Mouse (Mus musculus): ENCODE measurements around the gene Med19. TPM values are rescaled to one million over a fixed set of nuclear protein-coding genes. Genes with fewer than 3 reads are reported as not detected.
"Not testable (repeated sequence)": the region's sequence is repeated elsewhere in the genome, so short reads cannot be mapped to it uniquely, and the experiment has no call there.

The Med19 gene
- total RNA-seq, 2 experiments from 2014 or later, result 6.7 to 7.6 TPM

GRCm38 (mm10) chr2:84717357-84717756 is 39.2 kb downstream of the Med19 start:
- no peak for DNase-seq

DNA sequence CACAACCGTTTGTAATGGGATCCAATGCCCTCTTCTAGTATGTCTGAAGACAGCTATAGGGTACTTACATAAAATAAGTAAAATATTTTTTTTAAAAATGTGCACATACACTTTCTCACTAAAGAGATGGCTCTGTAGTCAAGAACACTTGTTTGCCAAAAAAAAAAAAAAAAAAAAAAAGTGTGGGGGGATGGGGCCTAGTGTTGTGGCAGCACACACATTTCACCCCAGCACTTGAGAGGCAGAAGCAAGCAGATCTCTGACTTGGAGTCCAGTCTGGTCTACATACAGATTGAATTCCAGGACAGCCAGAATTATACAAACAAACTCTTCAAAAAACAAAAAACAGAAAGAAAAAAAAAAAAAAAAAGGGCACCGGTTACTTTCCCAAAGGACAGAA is 42.5 kb downstream of the Med19 start:
- no peak for DNase-seq

- DNase-seq, result no peak
Measured at GRCm38 (mm10) chr2:84721182-84721581, 43.0 kb downstream of the Med19 start.

GRCm38 (mm10) chr2:84723856-84724255 is 45.7 kb downstream of the Med19 start:
- DNase-seq, result no peak

DNA sequence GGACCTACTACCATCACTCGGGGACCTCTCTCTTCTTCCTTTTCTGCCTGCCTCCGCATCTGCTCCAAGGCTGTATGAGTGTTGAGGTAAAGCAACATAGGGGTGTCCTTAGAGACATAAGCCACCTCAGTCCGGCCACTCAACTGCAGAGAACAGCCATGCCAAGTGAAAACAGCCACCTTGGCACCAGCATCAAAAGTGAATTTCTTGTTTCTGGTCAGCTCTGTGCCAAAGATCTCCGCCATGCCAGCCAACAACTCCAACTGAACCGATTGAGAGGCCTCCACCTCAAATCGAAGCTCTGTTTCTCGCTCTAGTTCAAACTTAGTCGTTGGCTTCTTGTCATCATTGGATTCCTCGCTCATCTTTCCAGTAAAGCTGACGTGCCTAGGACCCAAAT is 47.6 kb downstream of the Med19 start:
- no peak for DNase-seq

- no peak for DNase-seq
Measured at GRCm38 (mm10) chr2:84726716-84727115, 48.5 kb downstream of the Med19 start.

GRCm38 (mm10) chr2:84727172-84727858 is 49.1 kb downstream of the Med19 start, which contains the start of gene Clp1:
Clp1 (minus strand) TSS chr2:84727350.
- DNase-seq, result peak; percentile 95

- DNase-seq, result not testable (repeated sequence)
Measured at GRCm38 (mm10) chr2:84728191-84728590, 50.0 kb downstream of the Med19 start.

- DNase-seq, result no peak
Measured at GRCm38 (mm10) chr2:84731206-84731605, 53.0 kb downstream of the Med19 start.

GRCm38 (mm10) chr2:84732394-84732793 is 54.2 kb downstream of the Med19 start:
- no peak for DNase-seq

GRCm38 (mm10) chr2:84733579-84734300 is 55.5 kb downstream of the Med19 start, which contains the start of gene Ypel4:
Ypel4 (plus strand) TSS chr2:84734058.
- peak; percentile 55 for DNase-seq

DNA sequence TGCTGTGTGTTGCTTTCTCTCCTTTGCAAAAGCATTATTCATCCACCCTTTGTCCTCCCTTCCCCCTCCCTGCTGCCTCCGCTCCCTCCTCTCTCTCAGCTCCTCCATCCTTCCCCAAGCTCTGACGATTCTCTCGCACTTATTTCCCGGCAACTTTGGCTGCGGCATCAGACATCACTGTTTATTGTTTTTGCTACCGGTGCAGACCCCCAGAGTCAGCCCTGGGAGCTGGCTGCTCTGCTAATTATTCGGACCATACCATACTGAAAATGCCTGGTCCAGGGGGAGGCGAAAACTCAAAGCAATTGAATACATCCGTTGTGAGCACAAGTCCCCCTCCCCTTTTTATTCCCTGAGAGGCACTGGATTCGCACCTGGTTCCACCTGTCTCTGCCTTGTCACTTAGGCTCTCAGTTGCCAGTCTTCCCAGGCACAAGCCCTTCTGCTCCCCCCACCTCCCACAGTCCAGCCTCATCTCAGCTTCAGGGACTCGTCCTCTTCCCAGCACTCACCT is 56.2 kb downstream of the Med19 start:
- no peak for DNase-seq

- DNase-seq, result no peak
Measured at GRCm38 (mm10) chr2:84734919-84735318, 56.7 kb downstream of the Med19 start.

- no peak for DNase-seq
Measured at GRCm38 (mm10) chr2:84735346-84735920, 57.2 kb downstream of the Med19 start.

- DNase-seq, result no peak
Measured at GRCm38 (mm10) chr2:84736312-84737161, 58.3 kb downstream of the Med19 start.

GRCm38 (mm10) chr2:84737451-84737925 is 59.3 kb downstream of the Med19 start:
- DNase-seq, result no peak

Other genes starting within 250 kb of the Med19 start
- 1 to 10 TPM; 2.8 to 5.0 TPM for gene Tfpi, start 201.6 kb upstream of the Med19 start, total RNA-seq (2021)
- gene Ctnnd1, start 27.6 kb upstream of the Med19 start, total RNA-seq (2021), result 10 to 100 TPM; 29.6 to 31.2 TPM
- not detected for gene Btbd18, start 19.3 kb upstream of the Med19 start, total RNA-seq (2021)
- 10 to 100 TPM in 1 of 2 experiments, 1 to 10 TPM in 1; 9.7 to 11.9 TPM for gene Selenoh, start 7.6 kb upstream of the Med19 start, total RNA-seq (2021)
- 1 to 10 TPM in 1 of 2 experiments, under 1 TPM in 1; 0.94 to 3.4 TPM for gene Gm28635, start 361 bp upstream of the Med19 start, total RNA-seq (2021)
- 10 to 100 TPM; 47.6 to 69.5 TPM for gene Tmx2, start 738 bp downstream of the Med19 start, total RNA-seq (2021)
- 10 to 100 TPM; 56.6 TPM for gene Zdhhc5, start 36.8 kb downstream of the Med19 start, total RNA-seq (2021)
- gene Clp1, start 48.9 kb downstream of the Med19 start, total RNA-seq (2021), result 1 to 10 TPM; 3.2 to 3.5 TPM
- under 1 TPM; 0.49 to 0.51 TPM for gene Ypel4, start 55.7 kb downstream of the Med19 start, total RNA-seq (2021)
- under 1 TPM; 0.54 to 0.95 TPM for gene Gm19426, start 65.3 kb downstream of the Med19 start, total RNA-seq (2021)
- gene Serping1, start 97.0 kb downstream of the Med19 start, total RNA-seq (2021), result 10 to 100 TPM; 46.7 to 59.3 TPM
- gene Ube2l6, start 120.4 kb downstream of the Med19 start, total RNA-seq (2021), result 1 to 10 TPM; 4.2 to 8.1 TPM
- 100 to 1,000 TPM; 101 to 105 TPM for gene Smtnl1, start 144.2 kb downstream of the Med19 start, total RNA-seq (2021)
- 10 to 100 TPM; 49.3 to 51.3 TPM for gene Timm10, start 148.6 kb downstream of the Med19 start, total RNA-seq (2021)
- gene Slc43a1, start 160.4 kb downstream of the Med19 start, total RNA-seq (2021), result 1 to 10 TPM; 7.7 to 8.4 TPM
- gene Rtn4rl2, start 208.3 kb downstream of the Med19 start, total RNA-seq (2021), result under 1 TPM; 0.43 to 0.54 TPM

Data from gastrocnemius, postnatal 25 days (tissue).